Mouse (Mus musculus): ENCODE data around the gene Gm9758.
"Not testable (repeated sequence)": the region's sequence is repeated elsewhere in the genome, so short reads cannot be mapped to it uniquely, and the experiment has no call there.

The Gm9758 gene

DNA sequence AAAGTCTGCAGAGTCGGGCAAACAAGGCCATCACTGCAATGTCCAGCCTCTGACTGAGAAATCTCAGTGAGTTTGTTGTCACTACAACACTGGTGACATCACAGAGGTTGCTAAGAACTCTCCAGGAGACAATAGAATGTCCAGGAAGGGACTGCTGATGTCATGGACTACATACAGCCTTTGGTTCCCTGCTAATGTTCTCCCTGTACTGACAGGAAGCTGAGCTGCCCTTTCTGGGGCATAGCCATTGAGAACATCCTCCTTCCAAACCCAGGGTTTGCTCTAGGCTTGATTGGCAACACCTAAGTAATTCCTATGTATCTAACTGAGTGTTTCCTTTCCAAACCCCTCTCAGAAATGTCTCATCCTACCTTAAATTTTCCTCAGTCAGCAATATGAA, at the start of gene Gm9758:
Gene Gm9758 (minus strand): TSS at position 101 of the 400 bp plus-strand sequence.
- DNase-seq (ENCODE audit: low read depth, low spot score); H3K27me3 ChIP-seq (ENCODE audit: control insufficient read depth, insufficient read depth, low read length, poor library complexity, severe bottlenecking): not testable (repeated sequence)

DNA sequence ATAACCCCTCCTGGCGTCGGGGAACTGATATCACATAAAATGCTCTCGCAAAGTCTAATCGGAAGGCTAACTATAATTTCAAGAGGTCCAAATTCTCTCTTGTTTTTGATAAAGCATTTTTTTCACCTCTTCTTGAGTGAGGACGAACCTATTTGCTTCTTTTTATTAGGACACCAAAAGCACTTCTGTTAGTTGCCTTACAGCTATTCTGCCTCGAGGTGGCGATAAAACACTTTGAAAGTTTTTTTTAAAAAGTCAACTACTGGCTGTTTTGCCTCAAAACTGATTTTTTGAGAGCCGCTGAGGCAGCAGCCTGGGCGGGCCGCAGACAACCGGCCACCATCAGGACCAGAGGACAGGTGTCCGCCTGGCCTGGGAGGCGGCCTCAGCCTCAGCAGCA, 49.1 kb upstream of the Gm9758 start:
- DNase-seq (ENCODE audit: low read depth, low spot score); H3K27me3 ChIP-seq (ENCODE audit: control insufficient read depth, insufficient read depth, low read length, poor library complexity, severe bottlenecking); H3K36me3 ChIP-seq (ENCODE audit: control insufficient read depth, insufficient read depth, low read length, poor library complexity, severe bottlenecking): not testable (repeated sequence)

More for the DNA sequence above, at the start of gene Gm9758:
- not testable (repeated sequence) for H3K36me3 ChIP-seq (ENCODE audit: control insufficient read depth, insufficient read depth, low read length, poor library complexity, severe bottlenecking)

DNA sequence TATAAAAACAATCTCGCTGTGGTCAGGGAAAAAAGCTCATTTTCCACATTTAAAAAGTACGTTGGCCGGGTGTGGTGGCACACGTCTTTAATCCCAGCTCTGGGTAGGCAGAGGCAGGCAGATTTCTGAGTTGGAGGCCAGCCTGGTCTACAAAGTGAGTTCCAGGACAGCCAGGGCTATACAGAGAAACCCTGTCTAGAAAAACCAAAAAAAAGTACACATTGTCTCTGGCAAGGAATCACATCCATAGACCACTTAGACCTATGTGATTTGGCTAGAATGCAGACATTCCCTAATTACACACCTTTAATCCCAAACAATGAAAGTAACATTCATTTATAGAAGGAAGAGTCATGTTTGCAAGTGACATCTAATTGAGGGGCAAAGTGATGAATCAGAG, 46.8 kb upstream of the Gm9758 start:
- not testable (repeated sequence) for H3K36me3 ChIP-seq (ENCODE audit: control insufficient read depth, insufficient read depth, low read length, poor library complexity, severe bottlenecking); DNase-seq (ENCODE audit: low read depth, low spot score); H3K27me3 ChIP-seq (ENCODE audit: control insufficient read depth, insufficient read depth, low read length, poor library complexity, severe bottlenecking)

DNA sequence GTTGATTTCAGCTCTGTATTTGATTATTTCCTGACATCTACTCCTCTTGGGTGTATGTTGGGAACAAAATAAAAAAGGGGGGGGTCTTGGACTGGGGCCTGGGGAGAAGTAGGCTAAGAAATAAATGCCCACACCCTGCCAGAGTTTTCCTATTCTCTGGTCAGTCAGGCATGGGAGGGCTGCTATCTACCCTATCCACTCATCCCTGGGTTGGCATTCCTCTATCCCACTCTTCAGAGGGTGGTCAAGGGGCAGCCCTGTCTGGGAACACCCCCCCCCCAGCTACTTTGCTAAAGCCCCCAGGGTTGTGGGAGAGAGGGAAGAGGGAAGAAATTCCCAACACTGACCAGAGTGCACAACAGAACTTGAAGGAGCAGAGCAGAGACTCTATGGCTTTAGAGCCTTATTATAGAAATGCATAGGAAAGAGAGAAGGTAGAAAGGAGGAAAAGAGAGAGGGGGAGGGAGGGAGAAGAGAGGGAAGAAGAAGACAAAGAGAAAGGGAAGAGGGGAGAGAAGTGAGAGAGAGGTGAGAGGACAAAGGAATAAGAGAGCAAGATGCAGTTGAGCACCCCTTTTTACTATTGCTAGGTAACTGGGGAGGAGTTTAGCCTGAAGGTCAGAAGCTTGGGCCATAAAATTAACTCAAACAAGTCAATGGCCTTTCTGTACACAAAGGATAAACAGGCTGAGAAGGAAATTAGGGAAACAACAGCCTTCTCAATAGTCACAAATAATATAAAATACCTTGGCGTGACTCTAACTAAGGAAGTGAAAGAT, 41.4 kb upstream of the Gm9758 start:
- not testable (repeated sequence) for H3K27me3 ChIP-seq (ENCODE audit: control insufficient read depth, insufficient read depth, low read length, poor library complexity, severe bottlenecking); DNase-seq (ENCODE audit: low read depth, low spot score); H3K36me3 ChIP-seq (ENCODE audit: control insufficient read depth, insufficient read depth, low read length, poor library complexity, severe bottlenecking)

DNA sequence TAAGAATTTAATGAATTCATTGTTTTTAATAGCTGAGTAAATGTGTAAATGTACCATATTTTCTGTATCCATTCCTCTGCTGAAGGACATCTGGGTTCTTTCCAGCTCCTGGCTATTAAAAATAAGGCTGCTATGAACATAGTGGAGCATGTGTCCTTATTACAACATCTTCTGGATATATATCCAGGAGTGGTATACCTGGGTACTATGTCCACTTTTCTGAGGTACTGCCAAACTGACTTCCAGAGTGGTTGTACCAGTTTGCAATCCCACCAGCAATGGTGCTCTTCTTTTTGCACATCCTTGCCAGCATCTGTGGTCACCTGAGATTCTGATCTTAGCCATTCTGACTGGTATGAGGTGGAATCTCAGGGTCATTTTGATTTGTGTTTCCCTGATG, 38.9 kb upstream of the Gm9758 start:
- not testable (repeated sequence) for H3K36me3 ChIP-seq (ENCODE audit: control insufficient read depth, insufficient read depth, low read length, poor library complexity, severe bottlenecking); DNase-seq (ENCODE audit: low read depth, low spot score); H3K27me3 ChIP-seq (ENCODE audit: control insufficient read depth, insufficient read depth, low read length, poor library complexity, severe bottlenecking)

DNA sequence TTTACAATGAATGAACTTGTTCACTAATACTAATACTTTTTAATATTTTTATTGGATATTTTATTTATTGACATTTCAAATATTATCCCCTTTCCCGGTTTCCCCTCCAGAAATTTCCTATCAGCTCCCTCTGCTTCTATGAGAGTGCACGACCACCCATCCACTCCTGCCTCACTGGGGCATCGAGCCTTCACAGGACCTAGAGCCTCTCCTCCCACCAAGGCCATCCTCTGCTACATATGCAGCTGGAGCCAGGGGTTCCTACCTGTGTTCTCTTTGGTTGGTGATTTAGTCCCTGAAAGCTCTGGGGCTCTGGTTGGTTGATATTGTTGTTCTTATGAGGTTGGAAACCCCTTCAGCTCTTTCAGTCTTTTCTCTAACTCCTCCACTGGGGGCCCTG, 38.0 kb upstream of the Gm9758 start:
- not testable (repeated sequence) for H3K36me3 ChIP-seq (ENCODE audit: control insufficient read depth, insufficient read depth, low read length, poor library complexity, severe bottlenecking); DNase-seq (ENCODE audit: low read depth, low spot score); H3K27me3 ChIP-seq (ENCODE audit: control insufficient read depth, insufficient read depth, low read length, poor library complexity, severe bottlenecking)

DNA sequence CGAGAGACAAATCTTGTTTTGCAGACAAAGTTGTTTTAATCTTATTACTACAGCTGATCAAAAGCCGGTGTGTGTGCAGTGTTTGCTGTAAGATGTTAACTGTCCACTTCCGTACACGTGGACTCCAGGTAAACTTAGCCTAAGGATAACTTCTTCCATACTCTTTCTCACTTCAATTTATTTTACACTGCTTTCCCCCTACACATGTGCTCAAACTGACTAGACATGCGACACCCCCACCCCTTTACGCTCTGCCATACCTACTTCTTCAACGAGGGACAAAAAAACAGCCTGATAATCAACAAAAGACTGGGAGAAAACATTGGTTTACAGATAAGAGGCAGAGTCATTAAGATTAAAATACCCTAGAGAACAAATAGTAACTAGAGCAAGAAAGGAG, 37.1 kb upstream of the Gm9758 start:
- H3K27me3 ChIP-seq (ENCODE audit: control insufficient read depth, insufficient read depth, low read length, poor library complexity, severe bottlenecking); H3K36me3 ChIP-seq (ENCODE audit: control insufficient read depth, insufficient read depth, low read length, poor library complexity, severe bottlenecking); DNase-seq (ENCODE audit: low read depth, low spot score): not testable (repeated sequence)

DNA sequence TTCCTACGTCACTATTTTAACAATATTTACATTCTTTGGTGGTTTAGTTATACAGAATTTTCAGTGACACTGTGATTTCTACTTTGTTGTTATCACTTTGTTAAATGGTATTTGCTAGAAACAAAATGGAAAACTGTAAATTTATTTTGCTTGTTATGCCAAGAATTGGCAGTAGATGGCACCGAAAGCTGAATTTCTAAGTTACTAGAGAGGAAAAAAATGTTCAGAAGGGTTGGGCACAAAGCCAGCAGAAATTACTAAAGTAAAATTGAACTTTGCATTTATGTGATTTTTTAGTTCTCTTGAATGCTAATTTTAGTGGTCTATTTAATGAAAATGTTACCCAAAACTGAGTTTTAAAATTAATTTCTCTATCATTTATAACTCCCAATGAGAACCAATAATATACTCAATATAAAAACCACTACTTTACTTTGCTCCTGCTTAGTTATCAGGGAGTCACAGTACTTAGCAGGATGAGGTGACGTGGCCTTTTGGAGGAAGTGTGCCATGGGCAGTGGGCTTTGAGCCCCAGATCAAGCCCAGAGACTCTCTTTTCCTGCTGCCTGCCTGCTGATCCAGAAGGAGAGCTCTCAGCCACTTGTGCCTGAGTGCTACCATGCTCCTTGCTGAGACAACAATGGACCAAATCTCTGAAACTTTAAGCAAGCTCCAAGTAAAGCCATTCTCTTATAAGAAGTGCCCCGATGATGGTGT, 32.9 kb upstream of the Gm9758 start:
- not testable (repeated sequence) for H3K36me3 ChIP-seq (ENCODE audit: control insufficient read depth, insufficient read depth, low read length, poor library complexity, severe bottlenecking); DNase-seq (ENCODE audit: low read depth, low spot score); H3K27me3 ChIP-seq (ENCODE audit: control insufficient read depth, insufficient read depth, low read length, poor library complexity, severe bottlenecking)

GRCm38 (mm10) chr5:14945524-14945923, 30.8 kb upstream of the Gm9758 start:
- not testable (repeated sequence) for DNase-seq (ENCODE audit: low read depth, low spot score); H3K27me3 ChIP-seq (ENCODE audit: control insufficient read depth, insufficient read depth, low read length, poor library complexity, severe bottlenecking)

DNA sequence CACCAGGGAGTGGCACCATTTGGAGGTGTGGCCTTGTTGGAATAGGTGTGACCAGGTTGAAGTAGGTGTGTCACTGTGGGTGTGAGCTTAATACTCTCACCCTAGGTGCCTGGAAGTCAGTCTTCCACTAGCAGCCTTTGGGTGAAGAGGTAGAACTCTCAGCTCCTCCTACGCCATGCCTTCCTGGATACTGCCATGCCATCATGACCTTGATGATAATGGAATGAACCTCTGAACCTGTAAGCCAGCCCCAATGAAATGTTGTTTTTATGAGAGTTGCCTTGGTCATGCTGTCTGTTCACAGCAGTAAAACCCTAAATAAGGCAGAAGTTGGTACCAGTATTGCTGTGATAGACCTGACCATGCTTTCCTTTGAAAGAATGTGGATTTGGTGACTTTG, 26.3 kb upstream of the Gm9758 start:
- not testable (repeated sequence) for DNase-seq (ENCODE audit: low read depth, low spot score); H3K36me3 ChIP-seq (ENCODE audit: control insufficient read depth, insufficient read depth, low read length, poor library complexity, severe bottlenecking); H3K27me3 ChIP-seq (ENCODE audit: control insufficient read depth, insufficient read depth, low read length, poor library complexity, severe bottlenecking)

More at GRCm38 (mm10) chr5:14945524-14945923, 30.8 kb upstream of the Gm9758 start:
- not testable (repeated sequence) for H3K36me3 ChIP-seq (ENCODE audit: control insufficient read depth, insufficient read depth, low read length, poor library complexity, severe bottlenecking)

DNA sequence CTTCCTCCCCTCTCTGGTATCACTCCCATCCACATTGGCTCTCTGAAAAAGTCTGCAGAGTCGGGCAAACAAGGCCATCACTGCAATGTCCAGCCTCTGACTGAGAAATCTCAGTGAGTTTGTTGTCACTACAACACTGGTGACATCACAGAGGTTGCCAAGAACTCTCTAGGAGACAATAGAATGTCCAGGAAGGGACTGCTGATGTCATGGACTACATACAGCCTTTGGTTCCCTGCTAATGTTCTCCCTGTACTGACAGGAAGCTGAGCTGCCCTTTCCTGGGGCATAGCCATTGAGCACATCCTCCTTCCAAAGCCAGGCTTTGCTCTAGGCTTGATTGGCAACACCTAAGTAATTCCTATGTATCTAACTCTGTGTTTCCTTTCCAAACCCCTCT, 23.6 kb upstream of the Gm9758 start, which contains the start of gene Speer4e:
Gene Speer4e (minus strand): TSS at position 101 of the 400 bp plus-strand sequence.
- H3K36me3 ChIP-seq (ENCODE audit: control insufficient read depth, insufficient read depth, low read length, poor library complexity, severe bottlenecking); DNase-seq (ENCODE audit: low read depth, low spot score); H3K27me3 ChIP-seq (ENCODE audit: control insufficient read depth, insufficient read depth, low read length, poor library complexity, severe bottlenecking): not testable (repeated sequence)

GRCm38 (mm10) chr5:14933721-14934120, 19.0 kb upstream of the Gm9758 start:
- not testable (repeated sequence) for H3K36me3 ChIP-seq (ENCODE audit: control insufficient read depth, insufficient read depth, low read length, poor library complexity, severe bottlenecking); DNase-seq (ENCODE audit: low read depth, low spot score); H3K27me3 ChIP-seq (ENCODE audit: control insufficient read depth, insufficient read depth, low read length, poor library complexity, severe bottlenecking)

DNA sequence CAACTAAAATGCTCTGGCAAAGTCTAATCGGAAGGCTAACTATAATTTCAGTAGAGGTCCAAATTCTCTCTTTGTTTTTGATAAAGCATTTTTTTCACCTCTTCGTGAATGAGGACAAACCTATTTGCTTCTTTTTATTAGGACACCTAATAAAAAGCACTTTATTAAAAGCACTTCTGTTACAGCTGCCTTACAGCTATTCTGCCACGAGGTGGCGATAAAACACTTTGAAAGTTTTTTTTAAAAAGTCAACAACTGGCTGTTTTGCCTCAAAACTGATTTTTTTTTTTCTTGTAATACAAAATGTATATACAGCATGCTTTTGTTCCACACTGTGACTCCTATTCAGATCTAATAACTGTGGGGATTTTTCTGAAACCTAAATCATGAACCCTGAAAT, 12.3 kb upstream of the Gm9758 start:
- not testable (repeated sequence) for H3K36me3 ChIP-seq (ENCODE audit: control insufficient read depth, insufficient read depth, low read length, poor library complexity, severe bottlenecking); H3K27me3 ChIP-seq (ENCODE audit: control insufficient read depth, insufficient read depth, low read length, poor library complexity, severe bottlenecking); DNase-seq (ENCODE audit: low read depth, low spot score)

- not testable (repeated sequence) for DNase-seq (ENCODE audit: low read depth, low spot score); H3K27me3 ChIP-seq (ENCODE audit: control insufficient read depth, insufficient read depth, low read length, poor library complexity, severe bottlenecking); H3K36me3 ChIP-seq (ENCODE audit: control insufficient read depth, insufficient read depth, low read length, poor library complexity, severe bottlenecking)
Observed at GRCm38 (mm10) chr5:14914361-14914760, 338 bp downstream of the Gm9758 start.

DNA sequence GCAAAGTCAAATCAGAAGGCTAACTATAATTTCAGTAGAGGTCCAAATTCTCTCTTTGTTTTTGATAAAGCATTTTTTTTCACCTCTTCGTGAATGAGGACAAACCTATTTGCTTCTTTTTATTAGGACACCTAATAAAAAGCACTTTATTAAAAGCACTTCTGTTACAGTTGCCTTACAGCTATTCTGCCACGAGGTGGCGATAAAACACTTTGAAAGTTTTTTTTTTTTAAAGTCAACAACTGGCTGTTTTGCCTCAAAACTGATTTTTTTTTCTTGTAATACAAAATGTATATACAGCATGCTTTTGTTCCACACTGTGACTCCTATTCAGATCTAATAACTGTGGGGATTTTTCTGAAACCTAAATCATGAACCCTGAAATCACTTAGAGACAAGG, 11.2 kb downstream of the Gm9758 start:
- H3K27me3 ChIP-seq (ENCODE audit: control insufficient read depth, insufficient read depth, low read length, poor library complexity, severe bottlenecking); DNase-seq (ENCODE audit: low read depth, low spot score); H3K36me3 ChIP-seq (ENCODE audit: control insufficient read depth, insufficient read depth, low read length, poor library complexity, severe bottlenecking): not testable (repeated sequence)
